Mouse (Mus musculus): ENCODE measurements around the gene Cks1b.

Cks1b gene

DNA sequence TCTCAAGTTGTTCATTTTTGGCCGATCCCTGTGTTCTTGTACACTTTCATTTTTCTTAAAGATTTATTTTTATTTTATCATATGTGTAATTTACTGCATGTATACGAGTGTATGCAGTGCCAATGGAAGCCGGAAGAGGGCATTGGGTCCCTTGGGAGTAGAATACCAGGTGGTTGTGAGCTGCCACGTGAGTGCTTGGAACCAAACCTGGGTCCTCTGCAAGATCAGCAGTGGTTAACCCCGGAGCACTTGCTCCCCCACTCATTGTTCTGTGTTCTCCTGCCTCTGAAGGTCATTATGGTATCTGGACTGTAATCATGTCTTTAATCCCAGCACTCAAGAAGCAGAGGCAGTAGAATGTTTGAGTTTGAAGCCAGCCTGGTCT lies 7.0 kb upstream of the Cks1b start:
- no peak for DNase-seq

DNA sequence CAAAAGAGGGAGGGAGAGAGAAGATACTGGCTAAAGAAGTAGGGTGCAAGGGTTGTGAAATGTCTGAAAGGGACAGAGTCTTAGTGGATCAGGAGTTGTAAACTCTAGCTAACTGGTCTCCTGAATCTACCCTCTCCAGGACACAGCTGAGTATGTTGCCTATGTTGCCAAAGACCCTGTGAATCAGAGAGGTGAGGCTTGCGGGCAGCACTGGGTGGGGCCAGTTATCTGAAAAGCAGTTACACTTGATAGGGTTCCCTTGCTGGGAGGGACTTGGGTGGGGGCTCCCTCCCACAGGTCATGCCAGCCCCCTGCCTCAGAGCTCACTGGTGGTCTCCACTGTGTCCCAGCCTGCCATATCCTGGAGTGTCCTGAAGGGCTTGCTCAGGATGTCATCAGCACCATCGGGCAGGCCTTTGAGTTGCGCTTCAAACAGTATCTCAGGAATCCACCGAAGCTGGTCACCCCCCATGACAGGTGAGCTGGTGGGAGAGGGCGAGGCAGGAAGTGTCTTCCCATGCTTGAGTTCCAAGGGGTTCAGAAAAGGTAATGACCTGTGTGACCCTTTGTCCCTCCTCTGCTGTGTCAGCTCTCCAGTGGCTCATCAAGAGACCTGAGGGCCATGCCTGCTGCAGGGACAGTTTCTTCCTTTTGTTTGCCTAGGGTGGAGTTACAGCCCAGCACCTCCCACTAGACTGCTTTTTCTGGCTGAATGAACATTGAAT lies 6.4 kb upstream of the Cks1b start:
- DNase-seq = no peak

DNA sequence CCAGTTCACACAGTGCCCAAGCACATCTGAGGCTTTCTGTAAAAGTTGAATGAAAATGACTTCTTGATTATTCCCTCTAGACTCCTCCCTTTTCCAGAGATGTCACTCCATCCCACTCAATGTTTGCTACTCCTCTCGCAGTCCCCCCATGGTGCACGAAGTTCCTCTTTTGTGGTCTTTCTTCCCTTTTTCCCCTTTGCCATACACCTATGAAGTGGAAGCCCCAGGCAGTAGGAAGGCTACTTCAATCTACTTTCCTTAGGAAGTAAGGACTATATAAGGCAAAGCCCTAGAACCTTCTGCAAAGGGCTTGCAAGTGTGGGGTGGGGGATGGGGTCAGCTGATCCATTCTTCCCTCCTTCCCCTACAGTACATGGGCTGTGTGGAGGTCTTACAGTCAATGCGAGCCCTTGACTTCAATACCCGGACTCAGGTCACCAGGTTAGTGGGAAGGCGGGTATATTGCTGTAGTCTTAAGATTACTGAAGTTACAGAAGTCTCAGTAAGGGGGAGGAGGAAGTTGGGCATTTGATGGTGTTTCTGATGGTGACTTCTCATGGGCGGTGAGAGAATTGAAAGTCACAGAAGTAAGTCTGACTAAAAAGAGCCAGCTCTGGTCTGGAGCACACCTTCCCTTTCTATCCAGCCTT lies 4.5 kb upstream of the Cks1b start:
- no peak for DNase-seq

DNA sequence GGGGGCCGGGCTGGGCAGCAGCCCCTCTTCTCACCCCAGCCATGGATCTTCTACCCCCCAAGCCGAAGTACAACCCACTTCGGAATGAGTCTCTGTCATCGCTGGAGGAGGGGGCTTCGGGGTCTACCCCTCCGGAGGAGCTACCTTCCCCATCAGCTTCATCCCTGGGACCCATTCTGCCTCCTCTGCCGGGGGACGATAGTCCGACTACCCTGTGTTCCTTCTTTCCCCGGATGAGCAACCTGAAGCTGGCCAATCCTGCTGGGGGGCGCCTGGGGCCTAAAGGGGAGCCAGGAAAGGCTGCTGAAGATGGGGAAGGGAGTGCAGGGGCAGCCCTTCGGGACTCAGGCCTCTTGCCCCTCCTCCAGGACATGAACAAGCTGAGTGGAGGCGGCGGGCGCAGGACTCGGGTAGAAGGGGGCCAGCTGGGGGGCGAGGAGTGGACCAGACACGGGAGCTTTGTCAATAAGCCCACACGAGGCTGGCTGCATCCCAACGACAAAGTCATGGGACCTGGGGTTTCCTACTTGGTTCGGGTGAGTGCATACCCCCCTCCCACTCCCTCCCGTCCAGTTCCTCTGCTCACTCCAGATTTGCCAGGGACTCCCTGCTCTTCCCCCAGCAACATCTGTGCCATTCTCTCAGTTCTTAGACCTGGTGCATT lies 3.8 kb upstream of the Cks1b start:
- DNase-seq = peak; percentile 31 to 59

DNA sequence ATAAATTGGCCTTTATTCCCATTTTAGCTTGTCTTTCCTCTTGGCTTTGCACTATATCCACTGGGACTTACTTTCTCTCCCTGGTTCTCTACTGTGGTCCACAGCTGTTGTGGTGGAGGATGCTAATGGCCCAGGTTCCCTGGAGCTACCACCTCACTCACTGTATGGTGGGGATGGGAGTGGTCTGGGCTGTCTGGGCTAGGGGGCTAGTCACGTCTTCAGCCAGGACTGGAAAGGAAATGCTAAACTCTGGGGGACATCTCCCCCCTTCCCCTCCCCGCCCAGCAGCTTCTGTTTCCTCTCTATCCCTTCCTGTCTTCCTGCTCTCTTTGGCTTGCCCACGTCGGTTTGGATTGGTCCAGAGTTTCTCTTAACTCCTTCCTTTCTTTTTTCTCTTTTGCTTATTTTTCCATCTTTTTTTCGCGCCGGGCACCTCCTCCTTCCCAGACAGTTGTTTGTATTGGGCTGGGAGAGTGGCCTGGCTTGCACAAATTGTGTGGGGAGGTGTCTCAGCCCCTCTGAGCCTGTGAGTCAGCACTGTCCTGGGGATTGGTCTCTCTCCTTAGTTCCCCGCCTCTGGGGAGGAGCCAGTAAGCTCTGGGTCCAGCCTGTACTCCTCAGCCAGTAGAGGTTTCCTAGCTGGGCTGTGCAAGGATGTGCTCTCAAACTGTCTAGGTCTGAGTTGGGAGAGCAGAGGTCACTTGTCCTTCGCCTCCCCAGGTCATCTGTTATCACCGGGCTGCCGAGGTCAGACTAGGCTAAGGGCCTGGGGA lies 3.0 kb upstream of the Cks1b start:
- DNase-seq = peak; percentile 79 to 90

DNA sequence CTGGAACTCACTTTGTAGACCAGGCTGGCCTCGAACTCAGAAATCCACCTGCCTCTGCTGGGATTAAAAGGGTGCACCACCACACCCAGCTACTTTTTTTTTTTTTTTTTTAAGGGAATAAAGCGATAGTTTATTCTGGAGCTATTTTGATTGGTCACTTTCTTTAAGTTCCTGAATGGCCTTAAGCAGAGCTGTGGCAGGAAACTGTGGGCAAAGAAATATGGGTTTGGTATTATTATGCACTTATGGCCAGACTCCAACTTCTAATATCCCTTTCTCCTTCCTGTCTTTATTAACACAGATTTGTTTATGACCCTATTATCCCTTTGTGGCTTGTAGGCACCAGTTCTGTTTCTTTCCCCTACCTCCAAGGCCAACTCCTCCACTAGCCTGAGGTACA lies 2.2 kb upstream of the Cks1b start:
- DNase-seq = no peak

DNA sequence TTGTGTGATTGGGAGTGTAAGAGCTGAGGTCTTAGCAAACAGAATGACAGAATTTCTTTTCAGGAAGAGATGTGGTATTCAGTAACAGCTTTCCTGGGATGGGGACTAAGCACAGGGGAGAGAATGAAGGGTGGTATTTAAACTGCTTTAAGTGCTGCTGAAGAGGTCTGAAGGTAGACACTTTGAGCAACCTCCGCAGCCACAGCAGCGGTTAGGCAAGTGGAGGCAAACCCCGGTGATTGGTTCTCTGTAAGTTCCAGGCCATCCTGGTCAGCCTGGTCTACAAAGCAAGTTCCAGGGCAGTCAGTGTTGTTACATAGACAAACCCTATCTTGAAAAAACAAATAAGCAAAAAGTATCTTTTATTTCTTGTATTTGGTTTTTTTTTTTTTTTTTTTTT lies 1.8 kb upstream of the Cks1b start:
- DNase-seq = no peak

DNA sequence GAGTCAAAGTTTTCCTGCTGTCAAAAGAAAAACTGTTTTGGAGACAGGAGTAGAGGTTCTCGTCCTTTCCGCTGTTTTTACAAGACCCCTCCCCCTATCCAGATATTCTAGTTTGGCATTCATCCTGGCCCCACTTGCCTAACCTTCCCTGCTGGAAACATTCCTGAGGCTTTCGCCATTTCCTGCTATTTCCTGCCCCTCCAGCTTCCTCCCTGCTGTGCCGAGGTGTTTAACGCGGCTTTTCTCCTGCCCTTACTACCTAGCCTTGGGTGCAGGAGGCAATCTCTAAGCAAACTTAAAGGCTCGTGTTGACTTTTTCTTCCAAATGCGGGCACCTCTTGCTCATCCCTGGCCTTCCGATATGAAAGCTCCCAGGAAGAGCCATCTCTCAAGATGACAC lies 1.4 kb upstream of the Cks1b start:
- DNase-seq = peak; percentile 73 to 78

DNA sequence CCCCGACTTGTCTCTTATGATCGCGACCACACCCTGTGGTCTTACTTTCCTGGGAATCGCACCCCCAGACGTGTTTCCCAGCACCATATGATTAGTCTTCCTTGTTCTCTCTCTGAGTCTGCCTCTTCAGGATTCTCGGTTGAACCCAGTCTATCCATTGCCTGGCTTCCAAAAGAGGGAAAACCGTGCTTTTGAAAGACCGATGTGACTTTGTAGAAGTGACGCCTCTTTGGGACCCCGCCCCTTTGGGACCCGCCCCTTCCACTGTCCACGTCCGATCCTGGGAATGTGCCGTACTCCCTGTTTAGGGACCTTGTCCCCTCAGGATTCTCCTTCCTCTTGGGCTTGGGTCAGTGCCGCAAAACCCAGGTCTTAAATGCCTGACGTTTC lies 673 bp upstream of the Cks1b start:
- peak; percentile 90 to 92 for DNase-seq

DNA sequence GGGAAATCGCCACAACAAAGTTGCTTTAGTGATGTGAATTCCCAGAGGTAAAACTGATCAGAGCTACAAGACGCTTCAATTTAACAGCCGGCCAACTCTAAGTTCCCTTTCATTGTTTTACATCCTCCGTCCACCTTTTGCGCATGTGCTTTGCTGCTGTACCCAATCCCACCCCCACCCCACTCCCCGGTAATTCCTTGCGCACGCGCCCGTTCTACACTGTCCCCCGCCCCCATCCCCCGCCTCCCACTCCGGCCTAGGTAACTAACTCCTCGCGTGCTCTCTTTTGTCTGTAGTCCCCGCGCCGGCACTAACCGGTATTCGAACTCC lies 378 bp downstream of the Cks1b start:
- no peak for DNase-seq

DNA sequence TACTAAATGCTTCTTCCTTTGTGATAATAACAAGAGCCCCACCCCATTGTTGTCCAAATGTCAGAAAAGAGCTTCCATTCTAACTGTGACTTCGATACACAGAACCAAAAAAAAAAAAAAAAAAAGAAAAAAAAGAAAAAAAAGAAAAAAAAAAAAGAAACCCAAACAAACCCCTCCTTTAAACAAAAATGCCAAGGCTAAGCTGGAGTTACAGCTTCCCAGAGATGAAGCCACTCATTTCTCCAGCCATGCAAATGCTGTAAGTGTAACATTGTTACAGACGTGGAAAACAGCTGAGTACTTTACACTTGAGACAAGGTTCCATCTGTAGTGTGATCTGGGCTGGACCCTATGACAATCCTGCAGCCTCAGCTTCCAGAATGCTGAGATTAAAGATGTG lies 1.1 kb downstream of the Cks1b start:
- no peak for DNase-seq

DNA sequence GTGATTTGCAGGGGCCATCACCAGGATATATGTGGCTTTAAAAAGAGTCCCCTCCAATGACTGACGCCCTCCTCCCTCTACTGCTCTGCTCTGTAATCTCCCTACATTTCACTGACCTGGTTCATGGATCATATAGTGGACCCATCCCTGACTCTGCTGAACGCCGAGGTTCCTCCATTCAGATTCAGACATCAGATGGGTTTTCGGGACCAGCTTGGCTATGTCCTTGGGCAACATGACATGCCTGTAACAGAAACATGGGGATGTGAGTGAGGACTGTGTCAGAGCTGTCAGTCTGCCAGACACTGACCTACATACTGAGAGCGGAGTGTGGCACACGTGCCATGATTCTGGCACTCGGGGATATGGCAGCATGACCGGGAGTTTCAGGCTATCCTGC lies 2.0 kb downstream of the Cks1b start:
- no peak for DNase-seq

DNA sequence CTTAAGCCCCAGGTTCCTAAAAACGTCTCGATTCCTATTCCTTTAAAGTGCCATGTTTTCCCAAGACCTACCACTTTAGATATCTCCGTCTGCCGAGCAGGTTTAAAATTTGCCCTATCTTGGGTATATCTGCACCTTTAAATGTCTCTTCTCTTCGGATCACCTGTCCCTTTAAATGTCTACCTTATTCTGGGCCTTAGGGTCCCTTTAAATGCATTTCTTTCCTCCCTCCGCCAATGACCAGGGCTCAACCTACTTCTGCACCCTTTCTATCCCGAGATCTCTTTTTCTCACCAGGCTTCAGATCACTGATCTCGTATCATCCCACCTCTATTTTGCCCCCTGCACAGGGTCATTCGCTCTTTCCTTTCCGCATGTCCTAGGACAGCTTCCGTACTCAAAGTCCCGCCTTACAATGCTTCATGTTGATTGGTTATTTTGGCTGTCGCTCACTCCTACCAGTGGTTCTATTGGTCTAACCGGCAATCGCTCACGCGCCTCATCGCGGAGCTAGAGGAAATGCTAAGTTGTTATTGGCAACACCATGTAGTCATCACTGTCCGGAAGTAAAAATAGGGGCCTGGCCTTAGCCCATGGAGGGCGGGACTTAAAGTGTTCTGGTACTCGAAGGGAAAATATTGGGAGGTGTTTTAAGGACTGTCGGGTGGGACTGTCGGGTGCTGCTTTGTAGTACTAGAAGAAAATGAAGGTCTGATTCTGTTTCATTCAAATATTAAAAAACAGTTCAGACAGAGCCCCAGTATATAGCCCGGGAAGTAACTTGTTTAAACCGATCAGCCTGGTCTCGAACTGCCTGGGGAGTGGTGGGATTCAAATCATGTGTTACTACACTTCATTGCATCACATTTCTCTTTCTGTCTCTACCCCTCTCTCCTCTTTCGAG lies 6.4 kb downstream of the Cks1b start, which contains the start of gene Flad1:
Gene Flad1 (minus strand): TSS at position 381 of the 904 bp plus-strand sequence.
- peak; percentile 98 to 99 for DNase-seq

DNA sequence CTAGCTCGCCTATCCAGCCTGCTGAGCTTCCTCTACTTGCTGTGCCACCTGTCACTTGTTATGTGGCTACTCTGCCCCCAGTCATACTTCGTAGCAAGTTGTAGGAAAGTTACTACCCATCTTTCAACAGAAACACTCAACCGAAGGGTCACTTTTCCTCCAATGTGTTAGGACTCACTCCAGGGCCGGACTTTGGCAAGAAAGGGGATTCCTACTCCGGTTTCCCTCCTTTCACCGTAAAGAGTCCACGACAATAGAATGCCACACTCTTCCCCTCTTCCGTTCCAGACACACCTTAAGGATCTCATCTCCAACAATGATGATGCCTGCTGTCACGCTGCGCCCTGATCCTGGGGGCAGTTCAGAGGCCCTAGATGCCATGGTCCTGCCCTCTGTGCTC lies 7.3 kb downstream of the Cks1b start:
- no peak for DNase-seq

DNA sequence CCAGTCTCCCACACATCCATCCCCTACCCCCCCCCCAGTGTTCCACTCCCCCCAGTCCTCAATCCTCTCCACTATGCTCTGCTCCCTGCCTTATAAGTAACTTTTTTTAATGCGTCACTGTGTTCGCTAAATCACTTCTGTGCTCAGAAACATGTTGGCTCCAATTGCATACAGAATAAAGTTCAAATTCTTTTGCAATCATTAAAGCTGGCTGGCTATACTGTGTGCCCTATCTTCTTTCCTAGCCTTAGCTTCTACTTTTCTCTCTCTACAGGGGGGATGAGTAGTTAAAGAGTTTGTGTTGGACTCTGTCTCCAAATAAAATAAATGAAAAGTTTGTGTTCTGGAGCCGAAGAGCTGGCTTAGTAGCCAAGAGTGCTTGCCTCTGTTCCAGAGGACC lies 8.5 kb downstream of the Cks1b start:
- no peak for DNase-seq

DNA sequence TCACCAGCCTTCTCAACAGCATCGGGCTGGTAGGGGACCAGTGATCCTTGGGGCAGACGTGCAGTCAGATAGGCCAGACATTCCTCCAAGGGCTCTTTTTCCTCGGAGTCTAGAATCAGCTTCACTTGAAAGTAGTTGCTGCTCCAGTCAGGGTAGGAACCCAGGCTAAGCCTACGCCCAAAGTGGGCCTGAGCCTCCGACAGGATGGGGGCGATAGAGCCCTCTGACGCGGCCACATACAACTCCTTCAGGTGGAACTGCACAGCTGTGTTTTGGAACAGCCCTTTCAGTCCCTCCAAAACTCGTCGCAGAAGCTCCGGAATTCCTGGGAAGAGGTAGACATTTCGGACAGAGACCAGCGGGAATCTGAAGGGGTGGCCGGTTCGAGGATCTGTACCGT lies 9.7 kb downstream of the Cks1b start:
- no peak for DNase-seq

DNA sequence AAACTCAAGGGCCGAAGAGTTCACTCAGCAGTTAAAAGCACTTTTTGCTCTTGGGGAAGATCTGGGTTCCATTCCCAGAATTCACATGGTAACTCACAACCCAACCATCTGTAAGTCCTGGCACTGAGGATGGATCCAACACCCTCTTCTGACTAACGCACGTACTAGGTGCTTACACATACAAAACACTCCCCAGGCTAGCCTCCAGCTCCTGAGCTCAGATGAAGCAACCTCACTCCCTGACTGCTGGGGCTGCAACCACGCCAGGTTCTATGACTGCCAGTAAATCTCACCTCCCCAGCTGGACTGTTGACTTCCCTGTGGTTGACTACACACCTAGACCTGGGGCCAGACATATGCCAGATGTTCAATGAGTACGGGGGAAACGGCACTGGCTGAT lies 11.3 kb downstream of the Cks1b start:
- DNase-seq = no peak

DNA sequence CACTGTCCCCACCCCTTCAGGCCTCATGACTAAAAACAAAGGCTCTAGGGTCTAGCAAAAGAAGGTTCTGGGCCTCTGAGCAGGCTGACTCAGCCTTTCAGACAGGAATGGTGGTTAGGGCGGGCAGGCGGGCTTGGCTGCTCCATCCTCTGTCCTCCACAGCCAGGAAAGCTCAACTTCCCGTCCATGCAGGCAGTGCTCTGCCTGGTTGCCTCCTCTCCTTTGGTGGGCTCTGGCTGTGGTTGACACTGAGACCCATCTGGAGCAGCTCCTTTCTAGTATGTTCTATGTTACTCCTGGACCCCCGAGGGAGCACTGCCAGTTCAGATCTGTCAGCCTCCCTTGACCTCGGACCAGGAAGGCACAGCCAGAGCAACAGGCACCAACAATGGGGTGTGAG lies 15.5 kb downstream of the Cks1b start, which contains the start of gene Lenep:
Gene Lenep (minus strand): TSS at position 101 of the 400 bp plus-strand sequence.
- DNase-seq = no peak

DNA sequence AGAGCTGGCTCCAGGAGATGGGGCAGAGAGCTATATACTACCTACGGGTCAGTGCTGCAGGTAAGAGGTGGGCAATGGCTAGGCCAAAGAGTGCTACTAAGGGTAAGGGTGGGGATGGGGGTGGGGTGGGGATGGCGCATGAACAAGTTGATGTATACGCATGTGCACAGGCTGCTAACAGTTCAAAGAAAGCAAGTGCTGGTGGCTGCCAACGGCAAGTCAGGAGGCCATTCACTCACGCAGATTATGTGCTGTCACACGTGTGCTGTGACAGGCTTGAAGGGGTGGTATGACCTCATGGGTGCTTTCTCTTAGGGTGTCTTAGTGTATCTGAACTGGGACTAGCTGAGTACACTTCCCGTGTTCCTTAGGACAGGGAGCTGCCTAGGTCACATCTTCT lies 16.9 kb downstream of the Cks1b start:
- no peak for DNase-seq

DNA sequence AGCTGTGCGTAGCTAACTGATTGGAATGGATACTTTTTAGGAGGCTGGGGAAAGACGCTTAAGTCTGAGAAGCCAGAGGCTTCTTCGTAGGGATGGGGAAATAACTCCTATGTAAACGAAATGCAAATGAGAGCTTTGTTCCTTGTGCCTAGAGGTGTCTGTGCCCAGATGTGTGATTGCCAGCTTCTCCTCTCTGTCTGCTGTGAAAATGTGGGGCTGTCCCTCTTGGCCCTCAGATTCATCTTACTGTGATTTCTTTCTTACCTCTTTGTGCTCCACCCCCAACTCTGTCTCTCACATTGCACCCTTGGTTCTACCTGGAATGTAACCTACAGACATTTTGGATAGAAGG lies 21.6 kb downstream of the Cks1b start:
- DNase-seq = no peak

DNA sequence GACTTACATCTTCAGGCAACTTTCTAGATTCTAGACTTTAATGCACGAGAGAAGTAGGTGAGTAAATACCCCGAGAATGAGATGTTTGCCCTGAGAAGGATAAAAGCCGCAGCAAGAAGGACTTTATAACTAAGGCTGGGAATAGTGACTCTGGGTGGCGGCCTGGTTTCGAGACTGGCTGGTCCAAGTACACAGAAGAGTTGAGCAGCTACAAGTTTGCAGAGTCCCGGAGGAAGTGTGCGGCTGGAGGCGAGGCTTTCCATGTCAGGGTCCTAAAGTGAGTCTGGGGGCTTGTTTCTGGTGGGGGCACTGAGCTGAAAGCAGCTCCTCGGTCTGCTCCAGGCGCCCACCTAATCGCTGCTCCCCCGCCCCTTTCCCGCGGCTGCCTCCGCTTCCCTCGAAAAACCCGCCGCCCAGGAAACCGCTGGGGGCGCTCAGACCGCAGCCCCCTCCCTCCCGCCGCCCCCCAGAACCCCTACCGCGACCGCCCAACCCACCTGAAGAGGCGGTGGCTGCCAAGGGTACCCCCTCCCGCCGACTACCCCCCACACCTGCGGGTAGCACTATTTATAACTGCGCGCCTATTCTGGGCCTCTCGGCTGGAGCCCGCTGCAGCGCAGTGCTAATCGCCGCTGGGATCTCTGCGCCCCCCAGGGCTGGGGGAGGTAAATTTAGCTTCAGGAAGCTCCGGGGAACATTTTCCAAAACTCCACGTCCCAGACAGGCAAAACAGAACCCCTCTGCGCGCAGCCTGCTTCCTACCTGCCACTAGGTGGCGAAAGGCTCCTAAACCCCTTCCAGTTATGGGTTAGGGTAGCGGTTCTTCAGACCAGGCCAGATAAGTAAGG lies 22.2 kb downstream of the Cks1b start:
- DNase-seq = peak; percentile 81 to 83

DNA sequence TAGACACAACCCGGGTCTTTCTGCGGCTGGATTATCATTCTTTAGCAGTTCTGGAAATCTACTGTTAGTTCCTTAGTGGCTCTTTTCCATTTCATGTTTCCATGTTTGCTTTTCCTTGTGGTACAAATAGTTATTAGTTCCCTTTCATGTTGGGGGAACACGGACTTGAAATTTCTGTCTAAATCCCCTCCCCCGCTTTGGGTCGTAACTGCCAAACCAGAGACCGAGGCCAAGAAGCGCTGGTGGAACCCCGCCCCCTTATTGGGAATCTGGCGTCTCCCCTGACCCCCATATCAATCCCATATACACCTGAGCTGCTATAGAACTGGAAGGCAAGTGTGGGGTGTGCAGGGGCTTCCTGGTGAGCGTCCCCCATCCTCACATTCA lies 22.8 kb downstream of the Cks1b start:
- peak in 1 of 2 experiments; percentile 47 for DNase-seq
